Mouse (Mus musculus) spleen, adult 2 months (tissue): ENCODE results near the gene Mapkap1.

Experiments used
- CTCF ChIP-seq: fragments of 200-500 bp; IDR thresholded peaks from 2 replicates; pipeline ENCODE4 v1.5.1; 2011; ENCODE audit warnings: mild to moderate bottlenecking, inconsistent platforms; ENCODE audit not compliant: insufficient read depth, insufficient read length, insufficient replicate concordance; ENCODE audit errors: extremely low read depth
- POLR2A ChIP-seq: fragments of 200-500 bp; IDR thresholded peaks from 2 replicates; pipeline ENCODE4 v1.6.1; 2011; ENCODE audit warnings: low read depth, low read length, inconsistent platforms

DNA sequence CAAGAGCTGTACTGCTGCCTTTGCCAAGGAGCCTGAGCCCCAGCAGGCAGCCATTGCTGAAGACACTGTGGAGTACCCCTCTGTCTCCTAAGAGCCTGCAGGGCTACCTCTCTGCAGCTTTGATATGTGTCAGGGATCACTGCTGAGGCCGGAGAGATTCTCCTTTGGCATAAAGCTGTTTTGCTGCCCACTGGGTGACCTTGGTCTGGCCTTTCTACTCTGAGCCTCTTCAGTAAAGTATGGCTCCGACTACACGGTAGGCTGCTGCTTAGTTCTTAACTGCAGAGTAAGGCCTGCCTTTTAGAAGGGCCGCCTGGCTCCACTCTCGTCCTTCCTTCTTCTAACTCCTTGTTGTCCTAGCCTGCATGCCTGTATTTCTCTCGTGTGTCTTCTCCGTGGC is 142.9 kb downstream of the Mapkap1 start:
- TF ChIP-seq CTCF (no peak), POLR2A (no peak)
